Comparison of ENCODE assay signal across 10 mouse cellular contexts in genomic region chr16:93369766-93370146, GRCm38 (mm10).
DNase-seq lines count a peak whose midpoint lies in the region; ATAC-seq and TF ChIP-seq lines count a peak whose summit lies in the region.
"Had no signal": no experiment of that assay in that cellular context is flagged by ENCODE, and none has a peak within 500 bp of the region (broad histone marks: within the 10 kb centered on the region; RNA-seq: fewer than 3 reads in every experiment).

No protein-coding gene starts in this region.

- TF ChIP-seq POLR2A in brain, embryonic 14.5 days (IDR thresholded peaks at IDR 0.05; ENCODE audit: borderline replicate concordance, extremely low read depth, insufficient read depth, insufficient read length, poor library complexity, severe bottlenecking) = no peak

- peak; percentile 66 for ATAC-seq in hindbrain, embryonic 13.5 days (ENCODE audit: low FRiP score)
- ATAC-seq in embryonic facial prominence, embryonic 15.5 days (ENCODE audit: insufficient number of reproducible peaks, low FRiP score, low TSS enrichment, low read depth) = peak; percentile 27; the same call in 1 of the 2 replicates
- ATAC-seq in lung, postnatal 0 days = peak; percentile 81

- 0 out of 2 replicates have a peak overlapping the region, but pooled peaks have one; percentile 18 for H3K27ac ChIP-seq in hindbrain, embryonic 13.5 days
- H3K27ac ChIP-seq in hindbrain, embryonic 10.5 days = no peak overlapping the region
- peak overlapping the region; percentile 39 for H3K27ac ChIP-seq in embryonic facial prominence, embryonic 15.5 days (replicated peaks)
- no peak overlapping the region for H3K27ac ChIP-seq in lung, postnatal 0 days (ENCODE audit: low read length)
- H3K27ac ChIP-seq: kidney, embryonic 15.5 days had no signal

- 0 out of 2 replicates have a peak, but pooled peaks cover 7% of the 10 kb centered on the region for H3K27me3 ChIP-seq in hindbrain, embryonic 13.5 days
- H3K27me3 ChIP-seq in hindbrain, embryonic 10.5 days (ENCODE audit: insufficient read depth, poor library complexity, severe bottlenecking) = 0 out of 2 replicates have a peak, but pooled peaks cover 5% of the 10 kb centered on the region
- no peaks in the 10 kb centered on the region for H3K27me3 ChIP-seq in embryonic facial prominence, embryonic 15.5 days
- no peaks in the 10 kb centered on the region for H3K27me3 ChIP-seq in lung, postnatal 0 days (replicated peaks; ENCODE audit: insufficient read depth, low read length)

- H3K4me1 ChIP-seq in hindbrain, embryonic 13.5 days (replicated peaks) = peaks cover 18% of the 10 kb centered on the region; the same call in 1 of the 2 replicates
- peaks cover 21% of the 10 kb centered on the region for H3K4me1 ChIP-seq in hindbrain, embryonic 10.5 days (replicated peaks)
- peaks cover 21% of the 10 kb centered on the region for H3K4me1 ChIP-seq in embryonic facial prominence, embryonic 15.5 days
- peaks cover 2% of the 10 kb centered on the region; the same call in 1 of the 2 replicates for H3K4me1 ChIP-seq in lung, postnatal 0 days (ENCODE audit: insufficient read depth, low read depth, low read length)

- H3K4me2 ChIP-seq in hindbrain, embryonic 13.5 days = no peak overlapping the region
- H3K4me2 ChIP-seq in embryonic facial prominence, embryonic 15.5 days (replicated peaks) = peak overlapping the region; percentile 13
- 0 out of 2 replicates have a peak overlapping the region, but pooled peaks have one; percentile 22 for H3K4me2 ChIP-seq in lung, postnatal 0 days (replicated peaks; ENCODE audit: low read depth, low read length)
- H3K4me2 ChIP-seq: kidney, embryonic 15.5 days had no signal

- H3K4me3 ChIP-seq in hindbrain, embryonic 13.5 days = no peak overlapping the region
- H3K4me3 ChIP-seq in hindbrain, embryonic 10.5 days = no peak overlapping the region
- no peak overlapping the region for H3K4me3 ChIP-seq in embryonic facial prominence, embryonic 15.5 days (replicated peaks)
- H3K4me3 ChIP-seq in lung, postnatal 0 days (ENCODE audit: low read depth, low read length) = no peak overlapping the region
- H3K4me3 ChIP-seq: kidney, embryonic 15.5 days; megakaryocyte, embryonic 14.5 days had no signal

- TF ChIP-seq EP300 in lung, postnatal 0 days (IDR thresholded peaks at IDR 0.05) = no peak

- no peaks in the 10 kb centered on the region for H3K36me3 ChIP-seq in hindbrain, embryonic 13.5 days
- no peaks in the 10 kb centered on the region for H3K36me3 ChIP-seq in hindbrain, embryonic 10.5 days
- H3K36me3 ChIP-seq in embryonic facial prominence, embryonic 15.5 days = no peaks in the 10 kb centered on the region
- no peaks in the 10 kb centered on the region for H3K36me3 ChIP-seq in lung, postnatal 0 days (ENCODE audit: insufficient read depth, low read length)
- H3K36me3 ChIP-seq: kidney, embryonic 15.5 days had no signal

- 50% methylated on average over 10 of the region's 10 CpGs for WGBS in hindbrain, embryonic 13.5 days
- 69% methylated on average over 10 of the region's 10 CpGs for WGBS in hindbrain, embryonic 10.5 days
- WGBS in embryonic facial prominence, embryonic 15.5 days = 44% methylated on average over 10 of the region's 10 CpGs
- WGBS in lung, postnatal 0 days = 48% methylated on average over 10 of the region's 10 CpGs

- no peak overlapping the region for H3K9ac ChIP-seq in hindbrain, embryonic 13.5 days
- no peak overlapping the region for H3K9ac ChIP-seq in embryonic facial prominence, embryonic 15.5 days
- no peak overlapping the region for H3K9ac ChIP-seq in lung, postnatal 0 days (replicated peaks; ENCODE audit: low read depth)
- H3K9ac ChIP-seq: kidney, embryonic 15.5 days had no signal

- H3K9me3 ChIP-seq in hindbrain, embryonic 13.5 days = no peaks in the 10 kb centered on the region
- no peaks in the 10 kb centered on the region for H3K9me3 ChIP-seq in hindbrain, embryonic 10.5 days
- H3K9me3 ChIP-seq in embryonic facial prominence, embryonic 15.5 days (replicated peaks) = no peaks in the 10 kb centered on the region
- no peaks in the 10 kb centered on the region for H3K9me3 ChIP-seq in lung, postnatal 0 days (ENCODE audit: low read length)
- H3K9me3 ChIP-seq: kidney, embryonic 15.5 days; megakaryocyte, embryonic 14.5 days had no signal

- no peak for TF ChIP-seq CTCF in brain, embryonic 14.5 days (IDR thresholded peaks at IDR 0.05; ENCODE audit: borderline replicate concordance, extremely low read depth, insufficient read depth, insufficient read length)
- TF ChIP-seq CTCF in lung, postnatal 0 days (IDR thresholded peaks at IDR 0.05) = no peak

- DNase-seq in hindbrain, embryonic 10.5 days (ENCODE audit: low spot score) = no peak
- DNase-seq in brain, embryonic 14.5 days (ENCODE audit: low read depth) = peak; percentile 81
- peak; percentile 55 for DNase-seq in lung, postnatal 0 days (ENCODE audit: low spot score)
- DNase-seq in gastrocnemius, postnatal 10 days = no peak
- DNase-seq in thymus, postnatal 36 days = no peak
- DNase-seq: cerebellum, adult 11-12 months had no signal

Comparison
In these comparisons a context has a peak if more than half of its experiments do, and no peak if none do; other contexts are left out.
1. H3K27ac ChIP-seq: peak in hindbrain, embryonic 13.5 days (single experiment) and embryonic facial prominence, embryonic 15.5 days (single experiment); none in hindbrain, embryonic 10.5 days (single experiment) and lung, postnatal 0 days (single experiment).
2. ATAC-seq: peak in every context shown above with its lines; median percentile 81 in lung, postnatal 0 days; 66 in hindbrain, embryonic 13.5 days; 27 in embryonic facial prominence, embryonic 15.5 days.
3. DNase-seq: peak in brain, embryonic 14.5 days (single experiment) and lung, postnatal 0 days (single experiment); none in hindbrain, embryonic 10.5 days (single experiment), gastrocnemius, postnatal 10 days (single experiment) and thymus, postnatal 36 days (0 of 2).